Mouse (Mus musculus) heart, adult 2 months (tissue): ENCODE measurements around the gene Usp53.

ENCODE experiments used
- CTCF ChIP-seq: fragments of 200-600 bp; IDR thresholded peaks from 2 replicates; pipeline ENCODE4 v1.8.1; 2022; ENCODE audit warnings: antibody characterized with exemption, mild to moderate bottlenecking, moderate library complexity
- EP300 ChIP-seq: fragments of 200-500 bp; IDR thresholded peaks from 2 replicates; pipeline ENCODE4 v1.6.1; 2011; ENCODE audit warnings: low read depth, low read length, control low read depth; ENCODE audit not compliant: insufficient read depth
- POLR2A ChIP-seq: fragments of 200-500 bp; IDR thresholded peaks from 2 replicates; pipeline ENCODE4 v1.6.1; 2011; ENCODE audit warnings: mild to moderate bottlenecking, low read depth, low read length, control low read depth; ENCODE audit not compliant: insufficient read depth

GRCm38 (mm10) chr3:122915493-122915892 is 68.8 kb downstream of the Usp53 start:
- TF ChIP-seq CTCF (no peak), POLR2A (no peak), EP300 (no peak)
